Mouse (Mus musculus): ENCODE data around the gene Mettl18. TPM values are rescaled to one million over a fixed set of nuclear protein-coding genes. Genes with fewer than 3 reads are reported as not detected.

The Mettl18 gene
- polyA plus RNA-seq (2014; fragmentation: Nextera tagmentation; extraction: Ambion mirVana) = 7.5 and 10.1 TPM in 2 replicates

GRCm38 (mm10) chr1:163994721-163995608, at the start of gene Mettl18, which contains the start of gene BC055324:
TSS of gene Mettl18 (plus strand) at chr1:163994889.
TSS of gene BC055324 (minus strand) at chr1:163994796.
- Histone ChIP-seq H3K9ac (replicated peaks; ENCODE audit: low read depth, low read length) (peak within 1 kb of the TSS; percentile 67), H3K36me3 (ENCODE audit: control insufficient read depth, insufficient read depth, low read length) (no peaks in the 10 kb centered on the region), H3K4me1 (ENCODE audit: control insufficient read depth, insufficient read depth, low read length) (no peaks in the 10 kb centered on the region), H3K4me3 (ENCODE audit: low read depth, low read length) (peak within 1 kb of the TSS; percentile 50), H3K9me3 (ENCODE audit: control insufficient read depth, low read length) (no peaks in the 10 kb centered on the region), H3K4me2 (ENCODE audit: low read depth, low read length) (peak within 1 kb of the TSS; percentile 72), H3K27me3 (ENCODE audit: control insufficient read depth, insufficient read depth, low read length) (no peaks in the 10 kb centered on the region), H3K27ac (ENCODE audit: low read depth, low read length) (peak within 1 kb of the TSS; percentile 63)
- ATAC-seq (ENCODE audit: low read depth) = peak; percentile 99
- WGBS = 3% methylated on average over 43 of the region's 43 CpGs

GRCm38 (mm10) chr1:163953396-163953795, 41.3 kb upstream of the Mettl18 start:
- no peaks in the 10 kb centered on the region for H3K9me3 ChIP-seq (ENCODE audit: control insufficient read depth, low read length)
- H3K4me3 ChIP-seq (ENCODE audit: low read depth, low read length) = no peak overlapping the region
- no peaks in the 10 kb centered on the region for H3K27me3 ChIP-seq (ENCODE audit: control insufficient read depth, insufficient read depth, low read length)
- no peak overlapping the region for H3K4me2 ChIP-seq (ENCODE audit: low read depth, low read length)
- no peak for ATAC-seq (ENCODE audit: low read depth)
- no peak overlapping the region for H3K9ac ChIP-seq (replicated peaks; ENCODE audit: low read depth, low read length)
- peaks cover 54% of the 10 kb centered on the region for H3K36me3 ChIP-seq (ENCODE audit: control insufficient read depth, insufficient read depth, low read length)
- no peak overlapping the region for H3K27ac ChIP-seq (ENCODE audit: low read depth, low read length)
- no peaks in the 10 kb centered on the region for H3K4me1 ChIP-seq (ENCODE audit: control insufficient read depth, insufficient read depth, low read length)
- WGBS = 95% methylated on average over 2 of the region's 2 CpGs

GRCm38 (mm10) chr1:163958036-163958435, 36.7 kb upstream of the Mettl18 start:
- Histone ChIP-seq H3K4me2 (ENCODE audit: low read depth, low read length) (no peak overlapping the region), H3K27ac (ENCODE audit: low read depth, low read length) (no peak overlapping the region), H3K9ac (replicated peaks; ENCODE audit: low read depth, low read length) (no peak overlapping the region), H3K27me3 (ENCODE audit: control insufficient read depth, insufficient read depth, low read length) (no peaks in the 10 kb centered on the region), H3K4me3 (ENCODE audit: low read depth, low read length) (no peak overlapping the region), H3K9me3 (ENCODE audit: control insufficient read depth, low read length) (no peaks in the 10 kb centered on the region), H3K36me3 (ENCODE audit: control insufficient read depth, insufficient read depth, low read length) (peaks cover 24% of the 10 kb centered on the region; the same call in 1 of the 2 replicates), H3K4me1 (ENCODE audit: control insufficient read depth, insufficient read depth, low read length) (no peaks in the 10 kb centered on the region)
- no peak for ATAC-seq (ENCODE audit: low read depth)
- WGBS = 89% methylated on average over 3 of the region's 3 CpGs

- Histone ChIP-seq H3K27me3 (ENCODE audit: control insufficient read depth, insufficient read depth, low read length) (no peaks in the 10 kb centered on the region), H3K36me3 (ENCODE audit: control insufficient read depth, insufficient read depth, low read length) (peaks cover 8% of the 10 kb centered on the region), H3K4me1 (ENCODE audit: control insufficient read depth, insufficient read depth, low read length) (no peaks in the 10 kb centered on the region), H3K4me3 (ENCODE audit: low read depth, low read length) (no peak overlapping the region), H3K4me2 (ENCODE audit: low read depth, low read length) (no peak overlapping the region), H3K9me3 (ENCODE audit: control insufficient read depth, low read length) (no peaks in the 10 kb centered on the region), H3K27ac (ENCODE audit: low read depth, low read length) (no peak overlapping the region), H3K9ac (replicated peaks; ENCODE audit: low read depth, low read length) (no peak overlapping the region)
- no peak for ATAC-seq (ENCODE audit: low read depth)
- 93% methylated on average over 10 of the region's 10 CpGs for WGBS
These were observed 30.5 kb upstream of the Mettl18 start for GRCm38 (mm10) chr1:163964008-163964689.

- no peaks in the 10 kb centered on the region for H3K9me3 ChIP-seq (ENCODE audit: control insufficient read depth, low read length)
- no peak overlapping the region for H3K4me3 ChIP-seq (ENCODE audit: low read depth, low read length)
- no peak overlapping the region for H3K4me2 ChIP-seq (ENCODE audit: low read depth, low read length)
- 90% methylated on average over 1 of the region's 1 CpGs for WGBS
- H3K4me1 ChIP-seq (ENCODE audit: control insufficient read depth, insufficient read depth, low read length) = no peaks in the 10 kb centered on the region
- no peak for ATAC-seq (ENCODE audit: low read depth)
- no peaks in the 10 kb centered on the region for H3K27me3 ChIP-seq (ENCODE audit: control insufficient read depth, insufficient read depth, low read length)
- H3K36me3 ChIP-seq (ENCODE audit: control insufficient read depth, insufficient read depth, low read length) = no peaks in the 10 kb centered on the region
- no peak overlapping the region for H3K27ac ChIP-seq (ENCODE audit: low read depth, low read length)
- no peak overlapping the region for H3K9ac ChIP-seq (replicated peaks; ENCODE audit: low read depth, low read length)
These were observed 20.2 kb upstream of the Mettl18 start for GRCm38 (mm10) chr1:163974471-163974870.

GRCm38 (mm10) chr1:163975088-163975487, 19.6 kb upstream of the Mettl18 start:
- ATAC-seq (ENCODE audit: low read depth) = no peak
- no peak overlapping the region for H3K27ac ChIP-seq (ENCODE audit: low read depth, low read length)

GRCm38 (mm10) chr1:163976515-163976914, 18.2 kb upstream of the Mettl18 start:
- WGBS = 91% methylated on average over 1 of the region's 1 CpGs
- Histone ChIP-seq H3K4me3 (ENCODE audit: low read depth, low read length) (no peak overlapping the region), H3K9ac (replicated peaks; ENCODE audit: low read depth, low read length) (no peak overlapping the region), H3K27ac (ENCODE audit: low read depth, low read length) (no peak overlapping the region), H3K27me3 (ENCODE audit: control insufficient read depth, insufficient read depth, low read length) (no peaks in the 10 kb centered on the region), H3K4me1 (ENCODE audit: control insufficient read depth, insufficient read depth, low read length) (no peaks in the 10 kb centered on the region), H3K36me3 (ENCODE audit: control insufficient read depth, insufficient read depth, low read length) (no peaks in the 10 kb centered on the region), H3K4me2 (ENCODE audit: low read depth, low read length) (no peak overlapping the region), H3K9me3 (ENCODE audit: control insufficient read depth, low read length) (no peaks in the 10 kb centered on the region)
- ATAC-seq (ENCODE audit: low read depth) = no peak

More at GRCm38 (mm10) chr1:163975088-163975487, 19.6 kb upstream of the Mettl18 start:
- H3K36me3 ChIP-seq (ENCODE audit: control insufficient read depth, insufficient read depth, low read length) = no peaks in the 10 kb centered on the region
- H3K9me3 ChIP-seq (ENCODE audit: control insufficient read depth, low read length) = no peaks in the 10 kb centered on the region
- 97% methylated on average over 2 of the region's 2 CpGs for WGBS
- H3K27me3 ChIP-seq (ENCODE audit: control insufficient read depth, insufficient read depth, low read length) = no peaks in the 10 kb centered on the region
- H3K4me3 ChIP-seq (ENCODE audit: low read depth, low read length) = no peak overlapping the region
- H3K9ac ChIP-seq (replicated peaks; ENCODE audit: low read depth, low read length) = no peak overlapping the region
- H3K4me1 ChIP-seq (ENCODE audit: control insufficient read depth, insufficient read depth, low read length) = no peaks in the 10 kb centered on the region
- no peak overlapping the region for H3K4me2 ChIP-seq (ENCODE audit: low read depth, low read length)

GRCm38 (mm10) chr1:163992371-163992770, 2.3 kb upstream of the Mettl18 start:
- no peak overlapping the region for H3K4me3 ChIP-seq (ENCODE audit: low read depth, low read length)
- WGBS = 86% methylated on average over 4 of the region's 4 CpGs
- no peaks in the 10 kb centered on the region for H3K9me3 ChIP-seq (ENCODE audit: control insufficient read depth, low read length)
- H3K27ac ChIP-seq (ENCODE audit: low read depth, low read length) = no peak overlapping the region
- H3K9ac ChIP-seq (replicated peaks; ENCODE audit: low read depth, low read length) = no peak overlapping the region
- no peaks in the 10 kb centered on the region for H3K36me3 ChIP-seq (ENCODE audit: control insufficient read depth, insufficient read depth, low read length)
- H3K27me3 ChIP-seq (ENCODE audit: control insufficient read depth, insufficient read depth, low read length) = no peaks in the 10 kb centered on the region
- no peaks in the 10 kb centered on the region for H3K4me1 ChIP-seq (ENCODE audit: control insufficient read depth, insufficient read depth, low read length)
- ATAC-seq (ENCODE audit: low read depth) = no peak
- H3K4me2 ChIP-seq (ENCODE audit: low read depth, low read length) = no peak overlapping the region
